Mouse (Mus musculus) subcutaneous adipose tissue, adult 2 months (tissue): Measurements from ENCODE around the gene Nek9. TPM values are rescaled to one million over a fixed set of nuclear protein-coding genes. Genes with fewer than 3 reads are reported as not detected.

Source experiments
- polyA plus RNA-seq: library from polyadenylated mRNA; depleted of rRNA; stranded (reverse); fragments of >200 nt; gene quantifications from 2 replicates; pipeline ENCODE4 v1.2.3, GENCODE M21; 2012; ENCODE audit warnings: low replicate concordance; rRNA removed

Nek9 gene
- polyA plus RNA-seq, result 40.6 and 49.8 TPM in 2 replicates

DNA sequence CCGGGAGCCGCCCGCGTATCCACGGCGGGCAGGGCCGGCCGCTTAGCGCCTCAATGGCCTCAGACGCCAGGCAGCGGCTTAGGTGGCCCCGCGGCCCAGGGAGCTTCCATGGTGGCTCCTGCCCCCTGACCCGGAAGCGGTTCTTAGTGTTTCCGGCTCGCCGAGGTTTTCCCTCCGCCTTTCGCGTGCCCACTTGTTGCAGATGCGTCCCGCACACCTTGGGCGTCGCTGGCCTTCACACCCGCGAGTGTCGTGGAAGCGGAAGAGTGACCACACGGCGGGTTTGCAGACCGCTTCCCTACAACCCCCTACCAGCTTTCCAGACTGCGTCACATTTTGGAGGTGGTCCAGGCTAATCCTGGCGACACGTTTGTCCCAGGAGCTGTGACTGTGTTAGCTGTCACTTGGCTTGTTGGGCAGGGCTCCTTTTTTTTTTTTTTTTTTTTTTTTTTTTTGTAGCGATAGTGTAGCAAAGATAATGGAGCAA lies at the start of gene Nek9:
Gene Nek9 (minus strand): TSS at position 120 of the 487 bp plus-strand sequence.

DNA sequence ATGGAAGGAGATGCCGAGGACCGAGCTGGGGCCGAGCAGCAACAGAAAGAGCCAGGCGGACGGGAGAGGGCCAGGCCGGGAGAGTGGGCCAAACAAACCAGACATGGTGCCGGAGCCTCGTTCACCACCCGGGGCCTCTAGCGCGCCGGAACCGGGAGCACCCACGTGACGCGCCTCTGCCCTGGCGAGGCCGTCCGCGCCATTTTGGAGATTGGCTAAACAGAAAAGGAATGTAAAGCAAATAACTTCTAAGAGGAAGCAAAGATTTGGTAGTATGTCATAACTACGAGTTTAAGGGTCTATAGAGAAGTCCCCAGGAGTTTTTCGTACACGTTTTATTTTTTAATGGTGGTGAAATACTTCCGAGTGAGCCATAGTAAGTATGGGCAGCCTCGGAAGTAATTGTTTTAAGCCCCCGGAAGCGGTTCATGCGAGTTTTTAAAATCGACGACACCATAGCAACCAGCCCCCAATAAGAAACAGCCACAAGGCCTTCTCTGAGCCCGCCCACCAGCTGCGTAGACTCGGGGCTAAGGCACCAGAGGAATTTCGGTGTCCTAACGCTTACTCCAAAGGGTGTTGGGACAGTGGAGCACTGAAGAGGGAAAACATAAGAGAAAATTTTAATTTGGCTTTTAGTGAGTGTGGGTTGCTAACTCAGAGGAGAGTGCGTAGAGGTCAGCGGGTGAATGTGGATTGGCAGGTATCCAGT lies 35.6 kb upstream of the Nek9 start, which contains the start of gene Tmed10:
Gene Tmed10 (minus strand): TSS at position 287 of the 712 bp plus-strand sequence.

GRCm38 (mm10) chr12:85288486-85289156 lies 50.5 kb downstream of the Nek9 start, which contains the start of gene Zc2hc1c:
Gene Zc2hc1c (plus strand): TSS chr12:85288591.

DNA sequence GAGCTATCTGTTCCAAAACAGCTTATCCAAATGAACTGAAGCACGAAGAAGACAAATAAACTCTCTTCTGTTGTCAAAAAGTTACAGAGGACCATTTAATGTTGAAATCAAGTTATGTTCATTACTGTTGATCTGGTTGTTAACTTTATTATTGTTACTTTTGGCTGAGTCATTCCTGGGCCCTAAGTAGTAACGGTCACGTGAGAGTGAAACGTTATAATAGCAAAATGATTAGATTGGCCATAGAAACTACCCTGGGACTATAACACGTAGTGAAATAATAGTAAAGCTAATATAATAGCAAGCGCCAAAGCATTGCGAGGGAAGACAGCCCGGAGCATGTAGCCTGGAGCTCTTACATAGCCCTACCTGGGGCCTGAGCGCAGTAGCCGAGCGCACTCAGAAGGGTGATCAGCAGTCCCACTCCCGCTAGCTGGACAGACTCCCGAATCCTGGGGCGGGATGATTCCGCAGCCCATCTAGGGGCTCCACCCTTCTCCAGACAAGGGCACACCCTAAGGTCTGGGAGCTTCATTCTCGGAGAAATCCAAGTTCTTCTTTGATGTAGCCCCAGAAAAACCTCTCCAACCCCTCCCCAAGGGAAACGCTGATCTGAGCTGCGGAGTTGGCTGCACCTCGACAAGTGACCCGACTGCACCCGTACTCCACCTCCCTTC lies 51.2 kb downstream of the Nek9 start, which contains the start of gene Acyp1:
Gene Acyp1 (minus strand): TSS at position 630 of the 677 bp plus-strand sequence.

DNA sequence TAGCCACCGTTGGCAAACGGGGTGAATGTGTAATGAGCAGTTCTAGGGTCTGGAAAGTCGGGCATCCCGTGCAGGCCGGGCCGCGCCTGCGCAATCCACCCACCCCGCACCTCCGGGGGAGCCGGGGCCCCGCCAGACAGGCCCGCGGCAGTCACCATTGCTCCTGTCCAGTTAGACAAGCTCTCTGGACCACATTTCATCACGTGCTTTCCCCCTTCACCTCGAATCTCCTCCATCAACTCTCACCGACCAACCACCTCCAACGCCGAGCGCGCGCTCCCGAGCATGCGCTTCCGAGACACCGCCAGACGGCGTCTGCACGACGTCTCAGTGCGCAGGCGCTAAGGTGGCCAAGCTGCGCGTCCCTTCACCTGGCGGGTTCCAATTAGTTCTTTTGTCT lies 68.8 kb downstream of the Nek9 start, which contains the start of gene Mlh3:
Gene Mlh3 (minus strand): TSS at position 281 of the 400 bp plus-strand sequence.

Other genes starting within 250 kb of the Nek9 start
- 3.9 and 4.6 TPM in 2 replicates for gene Prox2, start 228.6 kb downstream of the Nek9 start, polyA plus RNA-seq
- gene Dlst, start 228.5 kb downstream of the Nek9 start, polyA plus RNA-seq, result 169 and 208 TPM in 2 replicates
- gene Rps6kl1, start 188.1 kb downstream of the Nek9 start, polyA plus RNA-seq, result 2.2 and 5.1 TPM in 2 replicates
- 3.5 and 4.5 TPM in 2 replicates for gene Pgf, start 161.6 kb downstream of the Nek9 start, polyA plus RNA-seq
- 94.5 and 97.0 TPM in 2 replicates for gene Eif2b2, start 119.9 kb downstream of the Nek9 start, polyA plus RNA-seq
- gene Mlh3, start 68.8 kb downstream of the Nek9 start, polyA plus RNA-seq, result 5.9 and 7.9 TPM in 2 replicates
- gene Acyp1, start 50.9 kb downstream of the Nek9 start, polyA plus RNA-seq, result 7.2 and 8.9 TPM in 2 replicates
- 0.32 and 2.3 TPM in 2 replicates for gene Zc2hc1c, start 50.8 kb downstream of the Nek9 start, polyA plus RNA-seq
- gene Tmed10, start 35.5 kb upstream of the Nek9 start, polyA plus RNA-seq, result 189 and 236 TPM in 2 replicates
- 9.2 and 18.1 TPM in 2 replicates for gene Fos, start 134.5 kb upstream of the Nek9 start, polyA plus RNA-seq